Mouse (Mus musculus): ENCODE results near the gene Crybb1. TPM values are rescaled to one million over a fixed set of nuclear protein-coding genes. Genes with fewer than 3 reads are reported as not detected.
A peak's percentile ranks its signal among the peaks of the same experiment; 100 is the strongest.

The Crybb1 gene
- total RNA-seq, 2 experiments from 2014 or later: not detected

DNA sequence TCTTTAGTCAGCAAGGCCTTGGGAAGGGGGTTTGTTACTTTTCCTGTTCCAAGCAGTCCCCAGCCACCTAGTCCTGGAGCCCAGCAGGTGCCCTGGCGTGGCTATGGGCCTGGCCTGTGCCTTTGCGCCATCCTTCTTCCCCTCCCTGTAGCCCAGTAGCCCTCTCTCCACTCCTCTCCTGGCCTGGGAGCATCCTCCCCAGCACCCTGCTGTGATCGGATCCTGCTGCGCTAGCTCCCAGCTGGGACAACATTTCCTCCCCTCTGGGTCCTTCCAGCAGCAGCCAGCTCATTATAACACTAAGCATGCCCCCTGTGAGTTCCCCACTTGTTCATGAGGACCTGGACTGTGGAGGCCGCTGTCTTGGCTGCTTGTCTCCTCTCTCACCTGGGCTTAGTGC lies 50.2 kb downstream of the Crybb1 start:
- DNase-seq: no peak

GRCm38 (mm10) chr5:112313222-112313885 lies 57.7 kb downstream of the Crybb1 start:
- no peak for DNase-seq

DNA sequence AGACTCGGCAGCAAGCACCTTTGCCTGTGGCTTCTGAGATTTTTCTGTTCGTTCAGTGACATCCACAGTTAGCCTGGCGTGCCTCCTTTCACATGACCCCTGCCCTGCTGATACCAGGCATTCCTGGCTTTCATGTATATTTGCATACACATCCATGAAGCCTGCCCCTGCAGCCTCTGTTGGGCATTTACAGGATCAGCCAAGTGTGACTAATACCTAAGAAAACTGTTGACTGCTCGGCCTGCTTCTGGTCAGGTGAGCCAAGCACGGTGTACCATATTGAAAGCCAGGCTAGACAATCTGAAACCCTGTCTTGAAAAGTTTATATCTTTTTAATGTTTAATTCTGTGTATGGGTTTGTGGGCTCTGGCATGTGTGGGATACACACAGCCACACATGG lies 60.9 kb downstream of the Crybb1 start:
- no peak for DNase-seq

DNA sequence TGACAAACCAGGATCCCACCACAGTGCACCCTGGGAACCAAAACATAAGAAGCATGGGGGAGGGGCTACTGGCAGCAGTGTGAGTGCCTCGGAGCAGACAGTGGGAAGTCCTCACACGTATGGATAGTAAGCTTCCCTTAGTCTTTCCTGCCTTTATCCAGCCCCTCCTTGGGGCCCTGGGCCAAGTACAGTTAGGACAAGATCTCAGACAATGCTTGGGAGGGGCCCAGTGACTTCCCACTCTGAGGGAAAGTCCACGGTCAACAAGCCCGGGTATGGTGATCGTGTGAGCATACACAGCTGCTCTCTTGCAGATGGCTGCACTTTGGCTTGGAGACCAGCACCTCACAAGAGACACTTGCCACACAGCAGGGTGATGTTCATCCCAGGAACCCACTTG lies 61.7 kb downstream of the Crybb1 start:
- peak; percentile 62 for DNase-seq

Other genes with a start within 250 kb of the Crybb1 start
- 1 to 10 TPM; 1.7 to 2.3 TPM for gene Cryba4, start 3.3 kb upstream of the Crybb1 start, total RNA-seq (2021)
- gene Tpst2, start 20.9 kb downstream of the Crybb1 start, total RNA-seq (2021): 10 to 100 TPM; 44.4 to 45.6 TPM
- 10 to 100 TPM; 20.3 to 20.5 TPM for gene Tfip11, start 70.5 kb downstream of the Crybb1 start, total RNA-seq (2021)
- 10 to 100 TPM; 11.5 to 14.6 TPM for gene Srrd, start 87.2 kb downstream of the Crybb1 start, total RNA-seq (2021)
- 10 to 100 TPM; 14.4 to 15.5 TPM for gene Hps4, start 87.3 kb downstream of the Crybb1 start, total RNA-seq (2021)
- gene Gm6583, start 100.2 kb downstream of the Crybb1 start, total RNA-seq (2021): under 1 TPM in 1 of 2 experiments, not detected in 1; 0.11 TPM
- 1 to 10 TPM; 1.4 to 1.6 TPM for gene Asphd2, start 139.1 kb downstream of the Crybb1 start, total RNA-seq (2021)
- not detected for gene Gm6588, start 193.6 kb downstream of the Crybb1 start, total RNA-seq (2021)

All from heart, postnatal 4 days (tissue).